Mouse (Mus musculus) heart, adult 2 months (tissue): ENCODE measurements around the gene Cecr2. TPM values are rescaled to one million over a fixed set of nuclear protein-coding genes. Genes with fewer than 3 reads are reported as not detected.
"Not testable (repeated sequence)": the region's sequence is repeated elsewhere in the genome, so short reads cannot be mapped to it uniquely, and the experiment has no call there.

ENCODE experiments used
- DNase-seq, 2 experiments: peaks; one replicate each; pipeline ENCODE4 v3.0.0; 2021
- H3K27ac ChIP-seq: fragments of 200-600 bp; 2 replicates; pipeline ENCODE4 v1.8.1; 2022
- H3K27me3 ChIP-seq: fragments of 200-500 bp; 2 replicates; pipeline ENCODE4 v1.6.1; 2012; ENCODE audit warnings: mild to moderate bottlenecking, low read length, inconsistent platforms, mixed read lengths; ENCODE audit not compliant: control insufficient read depth, insufficient read depth
- H3K36me3 ChIP-seq: fragments of 200-500 bp; 2 replicates; pipeline ENCODE4 v1.6.1; 2012; ENCODE audit warnings: low read length, inconsistent platforms; ENCODE audit not compliant: control insufficient read depth, insufficient read depth
- H3K4me1 ChIP-seq: fragments of 200-500 bp; 2 replicates; pipeline ENCODE4 v1.6.1; 2011; ENCODE audit warnings: low read length; ENCODE audit not compliant: control insufficient read depth, insufficient read depth
- H3K4me3 ChIP-seq: fragments of 200-600 bp; 2 replicates; pipeline ENCODE4 v1.8.1; 2022
- H3K79me2 ChIP-seq: fragments of 200-500 bp; replicated peaks from 2 replicates; pipeline ENCODE4 v1.6.1; 2012; ENCODE audit warnings: mild to moderate bottlenecking, inconsistent platforms, low read length, moderate library complexity, mixed read lengths; ENCODE audit not compliant: control insufficient read depth, insufficient read depth
- H3K9ac ChIP-seq: fragments of 200-500 bp; 2 replicates; pipeline ENCODE4 v1.6.1; 2012; ENCODE audit warnings: low read depth, mild to moderate bottlenecking, control low read depth, inconsistent platforms, low read length, mixed read lengths
- CTCF ChIP-seq: fragments of 200-600 bp; IDR thresholded peaks from 2 replicates; pipeline ENCODE4 v1.8.1; 2022; ENCODE audit warnings: antibody characterized with exemption, mild to moderate bottlenecking, moderate library complexity
- EP300 ChIP-seq: fragments of 200-500 bp; IDR thresholded peaks from 2 replicates; pipeline ENCODE4 v1.6.1; 2011; ENCODE audit warnings: low read depth, low read length, control low read depth; ENCODE audit not compliant: insufficient read depth
- POLR2A ChIP-seq: fragments of 200-500 bp; IDR thresholded peaks from 2 replicates; pipeline ENCODE4 v1.6.1; 2011; ENCODE audit warnings: mild to moderate bottlenecking, low read depth, low read length, control low read depth; ENCODE audit not compliant: insufficient read depth
- WGBS: fragments of 180-500 bp; shearing (Covaris S2); methylation state at CpG from one replicate; pipeline ENCODE4 v1.1.7; 2018; 5-methylcytosine and 5-hydroxymethylcytosine counted together
- intact Hi-C: fragments of 180-260 bp; cut with DNase I; formaldehyde crosslinking; loops from one replicate; pipeline ENCODE4 v1.15.1; 2025
- polyA plus RNA-seq: library from polyadenylated mRNA; depleted of rRNA; stranded (reverse); fragments of >200 nt; gene quantifications from 2 replicates; pipeline ENCODE4 v1.2.3, GENCODE M21; 2012
- total RNA-seq, 2 experiments: library from RNA; stranded (reverse); gene quantifications; 2 replicates each; pipeline ENCODE4 v1.2.3; 2021

The Cecr2 gene
- total and polyA plus RNA-seq, 3 experiments = 7.0 to 17.4 (median 12.9) TPM

GRCm38 (mm10) chr6:120644346-120645299 is 21.5 kb upstream of the Cecr2 start:
- WGBS = 44% methylated on average over 23 of the region's 23 CpGs
- peak overlapping the region; percentile 34 for H3K9ac ChIP-seq
- no peaks in the 10 kb centered on the region for H3K79me2 ChIP-seq
- TF ChIP-seq CTCF = no peak
- TF ChIP-seq POLR2A = 0 out of 2 replicates have a peak, but pooled peaks have one; percentile 5
- peak; percentile 95 for TF ChIP-seq EP300
- peaks cover 3% of the 10 kb centered on the region; the same call in 1 of the 2 replicates for H3K36me3 ChIP-seq
- H3K4me3 ChIP-seq = no peak overlapping the region
- peak; percentile 49 to 65 for DNase-seq
- H3K27ac ChIP-seq = peak overlapping the region; percentile 95
- H3K4me1 ChIP-seq = peaks cover 13% of the 10 kb centered on the region
- H3K27me3 ChIP-seq = no peaks in the 10 kb centered on the region
- intact Hi-C loops = loop anchor here (1.0 to 5.0 kb wide), 2 partner anchors 21 to 107 kb away; no protein-coding TSS in a partner anchor

- Histone ChIP-seq H3K4me1 (peaks cover 13% of the 10 kb centered on the region), H3K27ac (peak overlapping the region; percentile 75)
- not testable (repeated sequence) for H3K4me3 ChIP-seq, H3K9ac ChIP-seq, H3K79me2 ChIP-seq, H3K27me3 ChIP-seq, H3K36me3 ChIP-seq
- 99% methylated on average over 3 of the region's 4 CpGs for WGBS
- TF ChIP-seq CTCF = peak; percentile 26; the same call in 1 of the 2 replicates
- intact Hi-C loops = loop anchor here (2.0 to 5.0 kb wide), 2 partner anchors 17 to 110 kb away; no protein-coding TSS in a partner anchor
- peak in 1 of 2 experiments; percentile 11 for DNase-seq
Observed at GRCm38 (mm10) chr6:120647246-120648028, 18.7 kb upstream of the Cecr2 start.

- Histone ChIP-seq H3K27me3 (no peaks in the 10 kb centered on the region), H3K79me2 (no peaks in the 10 kb centered on the region), H3K9ac (no peak overlapping the region), H3K4me1 (peaks cover 12% of the 10 kb centered on the region), H3K36me3 (peaks cover 3% of the 10 kb centered on the region; the same call in 1 of the 2 replicates), H3K27ac (peak overlapping the region; percentile 75), H3K4me3 (no peak overlapping the region)
- intact Hi-C loops = loop anchor here (2.0 to 5.0 kb wide), 2 partner anchors 17 to 111 kb away; no protein-coding TSS in a partner anchor
- TF ChIP-seq EP300 = no peak
- TF ChIP-seq POLR2A = no peak
- TF ChIP-seq CTCF = no peak
- WGBS = 10% methylated on average over 5 of the region's 5 CpGs
- DNase-seq = peak in 1 of 2 experiments; percentile 48
Observed at GRCm38 (mm10) chr6:120648205-120648604, 18.0 kb upstream of the Cecr2 start.

- H3K4me3 ChIP-seq = no peak overlapping the region
- no peaks in the 10 kb centered on the region for H3K27me3 ChIP-seq
- WGBS = 60% methylated on average over 7 of the region's 7 CpGs
- peaks cover 6% of the 10 kb centered on the region for H3K4me1 ChIP-seq
- H3K79me2 ChIP-seq = no peaks in the 10 kb centered on the region
- TF ChIP-seq EP300 (no peak), POLR2A (no peak), CTCF (no peak)
- intact Hi-C loops = no loop called here
- H3K36me3 ChIP-seq = no peaks in the 10 kb centered on the region
- H3K27ac ChIP-seq = no peak overlapping the region
- DNase-seq = no peak
- H3K9ac ChIP-seq = no peak overlapping the region
Observed at GRCm38 (mm10) chr6:120652666-120653065, 13.5 kb upstream of the Cecr2 start.

GRCm38 (mm10) chr6:120655702-120656101 is 10.5 kb upstream of the Cecr2 start:
- Histone ChIP-seq H3K36me3 (no peaks in the 10 kb centered on the region), H3K9ac (no peak overlapping the region), H3K27me3 (no peaks in the 10 kb centered on the region), H3K27ac (no peak overlapping the region), H3K4me1 (no peaks in the 10 kb centered on the region), H3K4me3 (no peak overlapping the region), H3K79me2 (no peaks in the 10 kb centered on the region)
- TF ChIP-seq EP300 (no peak), POLR2A (no peak), CTCF (no peak)
- WGBS = 86% methylated on average over 3 of the region's 3 CpGs
- intact Hi-C loops = no loop called here
- DNase-seq = no peak
